Mouse (Mus musculus) adipocyte (in vitro differentiated cells): ENCODE measurements around the gene C1qtnf7.

Experiments
- DNase-seq: peaks from one replicate; pipeline ENCODE4 v3.0.0-alpha.2; 2016; ENCODE audit warnings: low spot score

C1qtnf7 gene

DNA sequence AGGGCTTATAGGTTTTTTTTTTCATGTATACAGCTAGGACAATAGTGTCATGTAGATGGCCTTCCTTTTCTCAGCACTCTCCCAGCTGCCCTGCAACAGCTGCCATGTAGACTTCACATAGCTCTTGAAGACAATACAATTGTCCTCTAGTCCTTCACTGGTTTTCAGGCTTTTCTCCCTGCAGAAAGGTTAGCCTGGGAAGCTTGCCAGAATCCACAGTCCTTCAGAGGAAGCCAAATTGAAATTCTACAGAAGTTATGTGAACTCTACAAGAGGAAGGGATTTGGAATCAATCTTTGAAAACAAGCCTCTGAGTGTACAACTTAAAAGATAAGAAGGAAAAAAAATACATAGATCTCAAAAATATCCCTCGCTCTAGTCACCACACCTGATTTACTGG lies 94.4 kb downstream of the C1qtnf7 start:
- peak; percentile 14 for DNase-seq

GRCm38 (mm10) chr5:43621575-43622299 lies 106.4 kb downstream of the C1qtnf7 start:
- no peak for DNase-seq

DNA sequence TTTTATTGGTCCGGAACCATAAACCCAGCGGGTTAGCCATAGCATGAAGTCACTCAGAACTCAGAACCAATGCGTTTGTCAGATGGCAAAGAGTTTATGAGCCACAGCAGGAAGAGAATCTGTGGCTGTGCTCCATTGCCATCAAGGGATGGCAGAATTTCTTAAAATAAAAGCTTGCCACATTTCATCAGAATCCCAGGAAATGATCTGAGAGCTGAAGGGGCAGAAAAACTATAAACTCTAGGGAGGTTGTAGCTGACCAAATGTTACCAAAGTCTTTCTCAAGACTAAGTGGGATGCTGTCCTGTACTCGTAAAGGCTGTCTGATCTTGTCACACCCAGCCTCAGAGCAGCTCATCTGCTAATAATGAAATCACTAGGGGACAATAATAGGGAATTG lies 110.1 kb downstream of the C1qtnf7 start:
- DNase-seq: no peak

- no peak for DNase-seq
Measured at GRCm38 (mm10) chr5:43634071-43634601, 118.8 kb downstream of the C1qtnf7 start.

GRCm38 (mm10) chr5:43634602-43635081 lies 119.3 kb downstream of the C1qtnf7 start:
- DNase-seq: peak; percentile 39

GRCm38 (mm10) chr5:43645020-43645419 lies 129.7 kb downstream of the C1qtnf7 start:
- no peak for DNase-seq

GRCm38 (mm10) chr5:43647098-43647774 lies 131.9 kb downstream of the C1qtnf7 start:
- no peak for DNase-seq

- no peak for DNase-seq
Measured at GRCm38 (mm10) chr5:43661498-43661897, 146.2 kb downstream of the C1qtnf7 start.

- peak; percentile 85 for DNase-seq
Measured at GRCm38 (mm10) chr5:43661997-43662961, 146.9 kb downstream of the C1qtnf7 start, which contains the start of gene Cc2d2a. Cc2d2a (plus strand) TSS chr5:43662346.

DNA sequence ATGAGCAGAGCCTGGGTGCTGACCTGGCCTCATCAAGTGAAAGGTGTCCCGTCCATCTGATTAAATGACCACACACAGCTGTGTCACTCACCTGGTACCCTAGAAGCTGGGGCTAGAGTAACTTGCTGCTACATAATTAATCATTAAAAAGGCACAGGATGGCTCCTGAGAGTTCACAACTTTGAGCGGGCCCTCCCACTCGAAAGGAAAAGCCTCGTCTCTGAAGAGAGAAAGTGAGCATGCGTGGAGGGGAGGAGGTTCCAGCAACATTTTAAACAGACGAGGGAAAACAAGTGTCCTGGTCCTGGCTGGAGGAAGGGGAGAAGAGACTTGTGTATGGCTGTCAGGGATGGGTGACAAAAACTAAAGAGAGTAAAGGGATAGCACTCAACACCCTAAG lies 148.2 kb downstream of the C1qtnf7 start:
- no peak for DNase-seq

- no peak for DNase-seq
Measured at GRCm38 (mm10) chr5:43665144-43665543, 149.8 kb downstream of the C1qtnf7 start.
